Mouse (Mus musculus): ENCODE measurements at regions not wholly inside any gene's neighbourhood (a gene's known extent, or its start where the extent isn't known, plus 50 kb on each side); places are given as distances from the start of the nearest gene placed in this dataset.

DNA sequence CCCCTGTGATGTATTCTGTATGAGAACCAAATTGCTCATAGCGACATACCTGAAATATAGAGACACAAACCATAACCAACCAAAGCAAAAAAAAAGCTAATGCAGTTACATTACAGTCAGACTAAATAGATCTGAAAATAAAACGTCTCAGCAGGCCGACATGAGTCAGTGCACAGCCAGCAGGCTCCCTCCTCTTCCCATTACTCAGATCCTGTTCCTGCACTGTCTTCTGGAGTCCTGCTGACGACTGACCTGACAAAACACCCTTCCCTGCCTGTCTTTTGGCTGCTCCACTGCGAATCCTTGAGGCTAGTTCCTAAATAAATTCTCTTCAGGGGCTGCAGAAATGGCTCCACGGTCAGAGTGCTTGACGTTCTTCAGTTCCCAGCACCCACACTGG, 61.3 kb upstream of the 1600014C23Rik start:
- H3K4me1 ChIP-seq (replicated peaks) = 0 out of 2 replicates have a peak, but pooled peaks cover 2% of the 10 kb centered on the region
- no peak for ATAC-seq (ENCODE audit: insufficient number of reproducible peaks, insufficient read depth, low FRiP score, low TSS enrichment, low read depth)
- WGBS = 83% methylated on average over 7 of the region's 7 CpGs
- no peak overlapping the region for H3K9ac ChIP-seq (replicated peaks)
- H3K4me3 ChIP-seq (replicated peaks) = no peak overlapping the region
- no peaks in the 10 kb centered on the region for H3K27me3 ChIP-seq
- no peak overlapping the region for H3K27ac ChIP-seq
- H3K4me2 ChIP-seq = no peak overlapping the region
- no peaks in the 10 kb centered on the region for H3K36me3 ChIP-seq
- 0 out of 2 replicates have a peak, but pooled peaks cover 2% of the 10 kb centered on the region for H3K9me3 ChIP-seq

GRCm38 (mm10) chr17:45790959-45791520, 57.4 kb upstream of the 1600014C23Rik start:
- no peak overlapping the region for H3K4me3 ChIP-seq (replicated peaks)
- H3K36me3 ChIP-seq = no peaks in the 10 kb centered on the region
- 0 out of 2 replicates have a peak, but pooled peaks cover 2% of the 10 kb centered on the region for H3K9me3 ChIP-seq
- no peak for ATAC-seq (ENCODE audit: insufficient number of reproducible peaks, insufficient read depth, low FRiP score, low TSS enrichment, low read depth)
- H3K27me3 ChIP-seq = no peaks in the 10 kb centered on the region
- H3K27ac ChIP-seq = no peak overlapping the region
- H3K9ac ChIP-seq (replicated peaks) = no peak overlapping the region
- H3K4me2 ChIP-seq = no peak overlapping the region
- H3K4me1 ChIP-seq (replicated peaks) = 0 out of 2 replicates have a peak, but pooled peaks cover 7% of the 10 kb centered on the region
- 83% methylated on average over 8 of the region's 8 CpGs for WGBS

DNA sequence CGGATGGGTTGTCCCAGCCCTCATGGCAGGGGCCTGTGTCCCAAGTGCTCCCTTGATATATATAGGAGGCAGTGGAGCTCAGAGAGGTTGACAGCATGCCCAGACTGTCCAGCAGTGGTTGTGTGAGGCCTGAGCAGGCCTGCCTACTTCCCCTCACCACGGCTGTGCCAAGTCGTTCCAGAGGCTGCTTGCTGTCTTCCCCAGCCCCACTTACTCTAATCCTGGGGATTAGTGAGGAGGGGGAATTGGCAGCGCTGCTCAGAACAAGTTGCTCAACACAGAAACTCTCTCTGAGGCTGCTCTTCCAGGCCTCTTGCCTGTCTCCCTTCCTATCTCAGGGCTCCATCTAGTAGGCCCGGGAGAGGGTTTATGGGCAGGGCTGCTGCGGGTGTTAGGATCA, 56.1 kb upstream of the 1600014C23Rik start:
- 39% methylated on average over 6 of the region's 6 CpGs for WGBS
- no peaks in the 10 kb centered on the region for H3K9me3 ChIP-seq
- H3K4me1 ChIP-seq (replicated peaks) = 0 out of 2 replicates have a peak, but pooled peaks cover 7% of the 10 kb centered on the region
- H3K27ac ChIP-seq = no peak overlapping the region
- H3K9ac ChIP-seq (replicated peaks) = no peak overlapping the region
- no peak for ATAC-seq (ENCODE audit: insufficient number of reproducible peaks, insufficient read depth, low FRiP score, low TSS enrichment, low read depth)
- no peak overlapping the region for H3K4me2 ChIP-seq
- no peaks in the 10 kb centered on the region for H3K27me3 ChIP-seq
- no peaks in the 10 kb centered on the region for H3K36me3 ChIP-seq
- H3K4me3 ChIP-seq (replicated peaks) = no peak overlapping the region

GRCm38 (mm10) chr17:45784905-45785304, 51.3 kb upstream of the 1600014C23Rik start:
- H3K27me3 ChIP-seq = no peaks in the 10 kb centered on the region; the same call in 1 of the 2 replicates
- H3K27ac ChIP-seq = no peak overlapping the region
- no peak overlapping the region for H3K4me2 ChIP-seq
- no peaks in the 10 kb centered on the region for H3K36me3 ChIP-seq
- H3K4me3 ChIP-seq (replicated peaks) = no peak overlapping the region
- 0 out of 2 replicates have a peak, but pooled peaks cover 8% of the 10 kb centered on the region for H3K4me1 ChIP-seq (replicated peaks)
- H3K9me3 ChIP-seq = no peaks in the 10 kb centered on the region
- 84% methylated on average over 10 of the region's 10 CpGs for WGBS
- ATAC-seq (ENCODE audit: insufficient number of reproducible peaks, insufficient read depth, low FRiP score, low TSS enrichment, low read depth) = no peak
- no peak overlapping the region for H3K9ac ChIP-seq (replicated peaks)

- ATAC-seq (ENCODE audit: insufficient number of reproducible peaks, insufficient read depth, low FRiP score, low TSS enrichment, low read depth) = no peak
- Histone ChIP-seq H3K27me3 (no peaks in the 10 kb centered on the region; the same call in 1 of the 2 replicates), H3K9ac (replicated peaks) (no peak overlapping the region), H3K36me3 (no peaks in the 10 kb centered on the region), H3K4me2 (no peak overlapping the region), H3K4me3 (replicated peaks) (no peak overlapping the region), H3K27ac (no peak overlapping the region), H3K4me1 (replicated peaks) (0 out of 2 replicates have a peak, but pooled peaks cover 4% of the 10 kb centered on the region), H3K9me3 (no peaks in the 10 kb centered on the region)
- 89% methylated on average over 5 of the region's 5 CpGs for WGBS
Measured at GRCm38 (mm10) chr17:45784496-45784895, 50.9 kb upstream of the 1600014C23Rik start.
